8 mouse cellular contexts compared by ENCODE assay signal in the genomic region with DNA sequence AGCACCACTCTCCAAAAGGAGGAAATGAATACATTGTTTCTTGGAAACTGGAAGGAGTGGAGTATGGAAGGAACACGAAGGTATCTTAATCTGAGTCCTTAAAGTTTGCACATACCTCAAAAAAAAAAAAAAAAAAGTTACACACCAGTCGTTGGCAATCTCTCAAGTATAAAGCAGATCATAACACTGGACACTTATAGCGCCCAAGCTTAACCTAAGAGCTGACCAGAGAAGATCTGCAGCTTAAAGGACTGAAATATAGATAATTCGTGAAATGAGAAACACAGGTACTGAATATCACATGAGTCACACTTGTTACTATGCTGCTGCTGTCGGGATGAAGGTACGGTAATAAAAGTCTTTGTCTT. TPM values are rescaled to one million over a fixed set of nuclear protein-coding genes. Genes with fewer than 3 reads are reported as not detected.
DNase-seq lines count a peak whose midpoint lies in the region; ATAC-seq and TF ChIP-seq lines count a peak whose summit lies in the region.

No protein-coding gene starts in this region.

- no peaks in the 10 kb centered on the region for H3K9me3 ChIP-seq in heart, embryonic 15.5 days (replicated peaks)
- H3K9me3 ChIP-seq in G1E (replicated peaks), result no peaks in the 10 kb centered on the region
- H3K9me3 ChIP-seq in forebrain, postnatal 0 days (ENCODE audit: low read length), result no peaks in the 10 kb centered on the region
- H3K9me3 ChIP-seq in midbrain, embryonic 10.5 days (replicated peaks), result no peaks in the 10 kb centered on the region

- no peak for ATAC-seq in heart, embryonic 15.5 days (replicated peaks; ENCODE audit: insufficient number of reproducible peaks, insufficient read depth, low FRiP score, low read depth)
- ATAC-seq in G1E (ENCODE audit: extremely low read depth, insufficient number of reproducible peaks, low FRiP score, poor library complexity, severe bottlenecking), result no peak
- no peak for ATAC-seq in forebrain, postnatal 0 days

- H3K36me3 ChIP-seq in heart, embryonic 15.5 days, result no peaks in the 10 kb centered on the region
- peaks cover 19% of the 10 kb centered on the region for H3K36me3 ChIP-seq in G1E (replicated peaks)
- 0 out of 2 replicates have a peak, but pooled peaks cover 3% of the 10 kb centered on the region for H3K36me3 ChIP-seq in forebrain, postnatal 0 days (ENCODE audit: insufficient read depth)
- H3K36me3 ChIP-seq in midbrain, embryonic 10.5 days, result peaks cover 13% of the 10 kb centered on the region

- no peak for TF ChIP-seq CTCF in G1E (IDR thresholded peaks at IDR 0.05; ENCODE audit: low read depth, low read length)
- TF ChIP-seq CTCF in forebrain, postnatal 0 days (IDR thresholded peaks at IDR 0.05; ENCODE audit: low read depth), result no peak

- 4% methylated on average over 6 of the region's 6 CpGs for WGBS in heart, embryonic 15.5 days
- WGBS in forebrain, postnatal 0 days, result 8% methylated on average over 6 of the region's 6 CpGs
- WGBS in midbrain, embryonic 10.5 days, result 7% methylated on average over 6 of the region's 6 CpGs

- H3K4me3 ChIP-seq in heart, embryonic 15.5 days, result peak overlapping the region; percentile 82
- peak overlapping the region; percentile 79 for H3K4me3 ChIP-seq in G1E (ENCODE audit: low read depth, low read length)
- H3K4me3 ChIP-seq in forebrain, postnatal 0 days (ENCODE audit: low read depth, low read length), result peak overlapping the region; percentile 72
- peak overlapping the region; percentile 72 for H3K4me3 ChIP-seq in midbrain, embryonic 10.5 days

- peak overlapping the region; percentile 82 for H3K4me2 ChIP-seq in heart, embryonic 15.5 days
- peak overlapping the region; percentile 72 for H3K4me2 ChIP-seq in forebrain, postnatal 0 days (ENCODE audit: low read depth)

- no peak for DNase-seq in heart, adult 11 months
- no peak for DNase-seq in G1E (ENCODE audit: low spot score)
- no peak for DNase-seq in forebrain, postnatal 0 days
- DNase-seq in midbrain, embryonic 10.5 days (ENCODE audit: low spot score), result no peak
- no peak for DNase-seq in right cerebral cortex, postnatal 36 days (ENCODE audit: low spot score in 2 of 2)
- DNase-seq in frontal cortex, postnatal 25 days (ENCODE audit: low spot score in 2 of 2), result no peak
- DNase-seq in adrenal gland, adult 18-20 months (ENCODE audit: low spot score in 2 of 2), result no peak

- no peaks in the 10 kb centered on the region for H3K27me3 ChIP-seq in heart, embryonic 15.5 days
- no peaks in the 10 kb centered on the region for H3K27me3 ChIP-seq in G1E (ENCODE audit: insufficient read depth, low read length)
- no peaks in the 10 kb centered on the region for H3K27me3 ChIP-seq in forebrain, postnatal 0 days (ENCODE audit: insufficient read depth, low read length)
- H3K27me3 ChIP-seq in midbrain, embryonic 10.5 days (ENCODE audit: low read depth, poor library complexity, severe bottlenecking), result no peaks in the 10 kb centered on the region

- peaks cover 12% of the 10 kb centered on the region for H3K4me1 ChIP-seq in heart, embryonic 15.5 days (replicated peaks)
- peaks cover 10% of the 10 kb centered on the region for H3K4me1 ChIP-seq in G1E (ENCODE audit: insufficient read depth, low read depth, low read length)
- 0 out of 2 replicates have a peak, but pooled peaks cover 3% of the 10 kb centered on the region for H3K4me1 ChIP-seq in forebrain, postnatal 0 days (ENCODE audit: insufficient read depth)
- H3K4me1 ChIP-seq in midbrain, embryonic 10.5 days, result peaks cover 16% of the 10 kb centered on the region

- peak overlapping the region; percentile 89 for H3K9ac ChIP-seq in heart, embryonic 15.5 days
- H3K9ac ChIP-seq in forebrain, postnatal 0 days, result peak overlapping the region; percentile 80

- peak overlapping the region; percentile 93 for H3K27ac ChIP-seq in heart, embryonic 15.5 days
- peak overlapping the region; percentile 66; the same call in 1 of the 2 replicates for H3K27ac ChIP-seq in forebrain, postnatal 0 days (ENCODE audit: low read depth, low read length)
- peak overlapping the region; percentile 90 for H3K27ac ChIP-seq in midbrain, embryonic 10.5 days (replicated peaks)

RNA-seq across cellular contexts. Expression of gene Riok2, which starts 0.6 kb away (rescaled TPM):
- 17.9 and 21.3 TPM in 2 replicates for polyA plus RNA-seq in heart, embryonic 15.5 days (2015; fragmentation: Nextera tagmentation; extraction: Ambion mirVana)
- 57.7 and 74.8 TPM in 2 replicates for total RNA-seq in G1E (2014; fragmentation: Nextera tagmentation)
- 78.5 and 81.3 TPM in 2 replicates for total RNA-seq in G1E (2017)
- 3.5 and 8.2 TPM in 2 replicates for polyA plus RNA-seq in G1E (2012)
- 30.6 and 31.0 TPM in 2 replicates for total RNA-seq in forebrain, postnatal 0 days (2014; rRNA removed)
- polyA plus RNA-seq in forebrain, postnatal 0 days (2015; fragmentation: Nextera tagmentation; extraction: Ambion mirVana), result 14.6 and 16.2 TPM in 2 replicates
- polyA plus RNA-seq in midbrain, embryonic 10.5 days (2016; fragmentation: Nextera tagmentation; extraction: Ambion mirVana), result 28.5 and 28.7 TPM in 2 replicates
- total RNA-seq in adrenal gland, adult 18-20 months (2021), result 10 to 100 TPM; 25.6 to 39.4 TPM

RNA-seq across cellular contexts. Expression of gene Lix1, which starts 28.9 kb away (rescaled TPM):
- 3.2 and 3.3 TPM in 2 replicates for polyA plus RNA-seq in heart, embryonic 15.5 days (2015; fragmentation: Nextera tagmentation; extraction: Ambion mirVana)
- total RNA-seq in G1E (2014; fragmentation: Nextera tagmentation) (not detected in 2 replicates), G1E (2017) (0.16 and 0.17 TPM in 2 replicates)
- not detected in 2 replicates for polyA plus RNA-seq in G1E (2012)
- total RNA-seq in forebrain, postnatal 0 days (2014; rRNA removed), result 27.5 and 45.4 TPM in 2 replicates
- 25.1 and 33.0 TPM in 2 replicates for polyA plus RNA-seq in forebrain, postnatal 0 days (2015; fragmentation: Nextera tagmentation; extraction: Ambion mirVana)
- polyA plus RNA-seq in midbrain, embryonic 10.5 days (2016; fragmentation: Nextera tagmentation; extraction: Ambion mirVana), result 82.7 and 96.2 TPM in 2 replicates
- total RNA-seq in adrenal gland, adult 18-20 months (2021), result 1 to 10 TPM; 6.9 to 8.2 TPM
